Mouse (Mus musculus): ENCODE results near the gene Cdc42bpg. TPM values are rescaled to one million over a fixed set of nuclear protein-coding genes. Genes with fewer than 3 reads are reported as not detected.

Gene Cdc42bpg
- total RNA-seq, 2 experiments from 2014 or later, result 8.9 to 9.8 TPM

DNA sequence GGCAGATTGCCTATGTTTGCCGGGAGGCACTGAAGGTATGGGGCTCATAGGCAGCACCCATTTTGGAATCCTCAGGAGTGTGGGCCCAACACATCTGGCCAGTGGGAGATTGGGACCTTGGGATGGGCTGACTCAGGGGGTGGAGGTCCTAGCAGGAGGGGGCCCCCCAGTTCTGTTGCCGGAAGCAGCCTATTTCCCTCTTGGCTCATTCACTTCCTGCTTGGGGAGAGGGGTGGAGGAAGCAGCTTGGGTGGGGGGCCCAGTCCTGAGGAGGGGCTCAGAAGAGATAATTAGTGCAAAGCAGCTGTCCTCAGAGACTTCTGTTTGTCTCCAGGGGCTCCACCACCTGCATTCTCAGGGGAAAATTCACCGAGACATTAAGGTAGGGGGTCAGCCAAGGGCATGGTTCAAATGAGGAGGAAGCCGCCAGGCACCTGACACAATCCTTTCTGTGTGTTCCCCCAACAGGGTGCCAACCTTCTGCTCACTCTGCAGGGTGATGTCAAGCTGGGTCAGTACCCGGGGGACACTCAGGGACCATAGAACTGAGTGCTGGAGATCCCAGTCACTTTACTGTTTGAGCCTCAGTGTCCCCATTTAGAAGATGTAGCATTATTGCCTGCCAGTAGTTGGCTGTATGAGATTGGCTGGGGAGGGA lies 36.1 kb downstream of the Cdc42bpg start:
- no peak for DNase-seq
- intact Hi-C loops (cut with DNase I), result loop anchor here (10.0 kb wide), 1 partner anchor 848 kb away; the partner anchor contains the start of gene Cfl1

DNA sequence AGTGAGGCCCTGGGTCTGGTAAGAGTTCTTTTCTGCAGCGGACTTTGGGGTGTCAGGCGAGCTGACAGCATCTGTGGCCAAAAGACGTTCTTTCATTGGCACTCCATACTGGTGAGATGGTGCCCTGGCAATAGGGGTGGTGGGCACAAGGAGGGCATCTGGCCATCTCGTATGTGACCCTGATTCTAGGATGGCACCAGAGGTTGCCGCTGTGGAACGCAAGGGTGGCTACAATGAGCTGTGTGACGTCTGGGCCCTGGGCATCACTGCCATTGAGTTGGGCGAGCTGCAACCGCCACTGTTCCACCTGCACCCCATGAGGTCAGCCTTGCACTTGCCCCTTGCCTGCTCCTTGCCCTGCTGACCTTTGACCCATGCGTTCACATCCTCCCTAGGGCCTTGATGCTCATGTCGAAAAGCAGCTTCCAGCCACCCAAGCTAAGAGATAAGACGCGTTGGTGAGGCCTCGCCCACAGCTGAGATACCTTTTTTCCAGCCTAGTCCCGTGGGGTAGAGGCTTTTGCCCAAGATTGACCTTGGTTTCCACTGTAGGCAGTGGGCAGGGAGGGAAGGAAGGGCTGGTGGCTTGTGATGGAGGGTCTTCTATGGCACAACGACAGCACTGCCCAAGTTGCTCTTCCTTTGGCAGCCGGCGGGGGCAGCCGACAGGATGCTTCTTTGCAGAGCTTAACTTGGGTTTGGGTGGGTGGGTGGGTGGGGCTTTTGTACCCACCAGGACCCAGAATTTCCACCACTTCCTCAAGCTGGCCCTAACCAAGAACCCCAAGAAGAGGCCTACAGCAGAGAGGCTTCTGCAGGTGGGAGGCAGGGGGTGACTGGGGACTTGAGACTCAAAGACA lies 37.0 kb downstream of the Cdc42bpg start:
- no peak for DNase-seq
- intact Hi-C loops (cut with DNase I), result loop anchor here (10.0 kb wide), 1 partner anchor 848 kb away; the partner anchor contains the start of gene Cfl1

DNA sequence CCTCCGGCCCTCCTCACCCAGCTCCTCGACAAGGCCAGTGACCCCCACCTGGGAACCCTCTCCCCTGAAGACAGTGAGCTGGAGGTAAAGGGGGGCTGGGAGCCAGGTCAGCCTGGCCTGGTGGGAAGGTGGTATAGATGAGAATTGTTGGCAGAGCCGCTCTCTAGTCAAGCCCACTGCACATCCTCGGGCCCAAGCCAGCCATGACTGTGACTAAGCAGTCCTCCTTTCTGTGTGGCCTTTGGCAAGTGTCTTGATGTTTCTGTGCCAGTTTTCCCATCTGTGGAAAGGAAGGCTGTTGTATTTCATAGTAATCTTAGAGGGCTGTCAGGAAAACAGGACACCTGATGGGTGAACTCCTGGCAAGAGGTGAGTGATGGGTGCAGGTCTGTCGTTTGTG lies 37.7 kb downstream of the Cdc42bpg start:
- no peak for DNase-seq
- intact Hi-C loops (cut with DNase I), result loop anchor here (2.0 to 10.0 kb wide), 2 partner anchors 15 to 849 kb away; partner anchors contain the start of gene Cfl1

DNA sequence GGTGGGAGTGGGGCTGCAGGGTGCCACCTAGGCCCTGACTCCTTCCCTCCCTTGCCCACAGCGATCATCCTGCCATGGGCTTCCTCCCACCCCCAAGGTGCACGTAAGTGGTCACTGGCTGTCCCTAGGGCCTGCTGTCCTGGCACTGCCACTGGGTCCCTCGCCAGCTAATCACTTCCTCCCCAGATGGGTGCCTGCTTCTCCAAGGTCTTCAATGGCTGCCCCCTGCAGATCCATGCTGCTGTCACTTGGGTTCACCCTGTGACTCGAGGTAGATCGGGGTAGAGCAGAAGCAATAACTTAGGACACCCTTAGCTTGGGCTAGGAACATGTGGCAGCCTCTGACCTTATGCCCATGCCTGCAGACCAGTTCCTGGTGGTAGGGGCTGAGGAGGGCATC lies 39.8 kb downstream of the Cdc42bpg start:
- no peak for DNase-seq
- intact Hi-C loops (cut with DNase I), result loop anchor here (10.0 kb wide), 1 partner anchor 851 kb away; the partner anchor contains the start of gene Cfl1

DNA sequence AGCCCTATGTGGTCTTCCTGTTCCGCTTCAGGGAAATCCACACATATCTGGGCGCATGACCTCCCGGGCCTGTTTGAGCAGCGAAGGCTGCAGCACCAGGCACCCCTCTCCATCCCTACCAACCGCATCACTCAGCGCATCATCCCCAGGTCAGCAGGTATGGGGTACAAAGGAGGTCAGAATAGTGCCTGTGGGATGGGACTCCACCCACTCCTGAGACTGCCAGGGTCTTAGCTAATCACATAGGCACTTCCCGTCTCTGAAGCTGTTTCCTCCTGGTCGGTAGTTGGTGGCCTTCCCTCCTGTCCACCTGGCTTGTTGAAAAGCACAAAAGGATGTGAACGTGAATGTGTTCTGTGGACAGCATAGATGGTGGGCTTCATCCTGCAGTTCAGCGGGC lies 40.4 kb downstream of the Cdc42bpg start:
- no peak for DNase-seq
- intact Hi-C loops (cut with DNase I), result loop anchor here (10.0 kb wide), 1 partner anchor 852 kb away; the partner anchor contains the start of gene Cfl1

DNA sequence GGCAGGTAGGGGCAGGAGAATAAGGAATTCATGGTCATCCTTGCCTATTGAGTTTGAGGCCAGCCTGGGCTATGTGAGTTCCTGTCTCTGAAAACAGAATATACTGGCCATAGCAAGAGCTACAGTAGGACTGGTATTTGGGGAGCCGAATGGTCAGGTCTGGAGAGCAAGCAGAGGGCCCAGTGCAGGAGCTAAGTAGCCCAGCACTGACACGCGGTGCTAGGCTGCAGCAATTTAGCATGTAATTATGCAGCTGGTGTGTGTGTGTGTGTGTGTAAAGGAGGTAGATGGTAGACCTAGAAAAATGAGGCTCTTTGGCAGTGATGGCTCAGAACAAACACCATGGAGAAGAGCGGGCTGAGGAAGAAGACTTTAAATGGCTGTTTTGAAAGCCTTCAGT lies 41.4 kb downstream of the Cdc42bpg start:
- intact Hi-C loops (cut with DNase I), result loop anchor here (10.0 kb wide), 1 partner anchor 853 kb away; the partner anchor contains the start of gene Cfl1
- no peak for DNase-seq

DNA sequence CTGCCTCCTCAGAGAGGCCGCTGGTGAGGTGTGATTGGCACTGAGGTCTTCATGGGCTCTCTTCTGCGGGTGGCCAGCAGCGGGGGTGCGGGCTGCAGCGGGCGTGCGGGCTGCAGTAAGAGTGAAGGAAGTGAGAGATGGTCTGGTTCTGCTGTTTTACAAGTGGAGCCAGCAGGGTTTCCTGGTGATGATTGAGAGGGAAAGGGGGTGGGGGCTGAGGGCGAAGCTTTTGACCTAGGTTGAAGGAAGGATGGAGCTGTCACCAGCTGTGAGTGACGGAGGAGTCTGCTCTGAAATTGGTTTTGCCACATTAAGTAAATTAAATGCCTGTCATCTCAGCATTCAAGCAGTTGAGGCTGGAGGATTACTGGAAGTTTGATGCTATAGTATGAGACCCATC lies 42.5 kb downstream of the Cdc42bpg start:
- intact Hi-C loops (cut with DNase I), result loop anchor here (10.0 kb wide), 1 partner anchor 854 kb away; the partner anchor contains the start of gene Cfl1
- no peak for DNase-seq

DNA sequence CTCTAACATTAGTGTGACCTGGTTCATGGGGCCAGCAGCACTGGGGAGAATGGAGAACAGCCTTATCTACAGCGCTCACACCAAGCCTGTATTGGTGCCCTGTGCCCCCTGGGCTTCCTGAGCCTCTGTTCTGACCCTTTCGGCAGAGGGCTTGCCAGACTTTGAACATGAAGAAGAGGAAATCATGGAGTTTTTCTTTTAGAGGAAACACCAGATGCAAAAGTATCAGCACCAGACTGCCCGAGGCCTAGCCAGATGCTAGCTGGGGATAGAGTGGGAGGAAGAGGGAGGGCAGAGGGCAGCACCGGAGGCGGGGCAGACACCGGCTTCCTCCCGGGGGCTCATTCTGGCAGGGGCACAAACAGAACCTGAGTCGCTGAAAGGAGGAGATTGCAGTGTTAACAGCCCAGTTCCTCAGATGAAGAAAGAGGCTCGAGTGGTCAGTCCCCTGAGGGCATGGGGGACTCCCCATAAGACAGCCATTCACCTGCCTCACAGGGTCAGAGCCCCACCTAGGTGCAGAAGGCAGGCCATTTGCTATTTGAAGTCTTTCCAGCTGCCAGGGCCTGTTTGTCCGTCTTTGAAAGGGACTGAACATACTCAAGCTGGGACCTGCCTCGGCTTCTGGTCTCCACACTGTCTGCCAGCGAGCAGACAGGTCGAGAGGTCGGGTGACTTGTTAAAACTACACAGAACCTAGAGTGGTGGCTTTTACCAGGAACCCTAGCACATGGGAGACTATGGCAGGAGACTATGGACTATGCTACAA lies 43.1 kb downstream of the Cdc42bpg start:
- intact Hi-C loops (cut with DNase I), result loop anchor here (10.0 kb wide), 1 partner anchor 855 kb away; the partner anchor contains the start of gene Cfl1
- no peak for DNase-seq

DNA sequence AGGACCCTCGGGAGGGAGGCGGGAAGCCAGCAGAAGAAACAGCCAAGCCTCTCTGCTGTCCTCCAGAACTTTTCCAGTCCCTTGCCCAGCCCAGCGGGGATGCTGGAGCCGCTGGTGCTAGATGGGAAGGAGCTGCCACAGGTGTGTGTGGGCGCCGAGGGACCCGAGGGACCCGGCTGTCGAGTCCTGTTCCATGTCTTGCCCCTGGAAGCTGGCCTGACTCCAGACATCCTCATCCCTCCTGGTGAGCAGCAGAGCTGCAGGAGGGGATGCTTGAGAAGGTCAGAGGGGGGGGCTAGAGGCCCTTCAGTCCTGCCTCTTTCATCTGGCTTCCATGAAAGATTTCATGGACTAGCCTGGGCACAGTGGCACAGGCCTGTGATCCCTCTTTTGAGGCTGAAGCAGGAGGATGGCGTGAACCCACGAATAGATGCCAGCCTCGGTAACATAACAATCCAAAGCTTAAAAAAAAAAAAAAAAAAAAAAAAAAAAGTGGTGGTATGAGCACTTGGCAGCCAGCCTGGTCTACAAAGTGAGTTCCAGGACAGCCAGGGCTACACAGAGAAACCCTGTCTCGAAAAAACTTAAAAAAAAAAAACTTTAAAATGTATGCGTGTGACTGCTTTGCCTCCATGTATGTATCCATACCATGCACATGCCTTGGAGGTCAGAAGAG lies 45.3 kb downstream of the Cdc42bpg start:
- intact Hi-C loops (cut with DNase I), result no loop called here
- DNase-seq, result no peak

DNA sequence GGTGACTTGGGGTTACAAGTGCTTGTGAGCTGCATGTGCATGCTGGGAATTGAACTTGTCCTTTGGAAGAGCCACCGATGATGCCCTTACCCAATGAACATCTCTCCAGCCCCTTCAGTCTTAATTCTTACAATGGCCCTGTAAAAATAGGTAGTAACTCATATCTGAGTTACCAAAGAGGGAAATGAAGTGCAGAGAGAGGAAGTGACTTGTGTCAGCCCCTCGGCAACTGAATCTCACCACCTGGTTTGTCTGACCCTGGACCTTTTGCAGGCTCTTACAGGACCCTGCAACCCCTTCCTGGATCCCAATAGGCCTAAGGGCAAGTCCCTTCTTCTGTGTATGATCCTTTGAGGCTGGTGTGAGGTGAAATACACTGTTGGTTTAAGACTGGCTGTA lies 45.9 kb downstream of the Cdc42bpg start:
- DNase-seq, result no peak
- intact Hi-C loops (cut with DNase I), result no loop called here

DNA sequence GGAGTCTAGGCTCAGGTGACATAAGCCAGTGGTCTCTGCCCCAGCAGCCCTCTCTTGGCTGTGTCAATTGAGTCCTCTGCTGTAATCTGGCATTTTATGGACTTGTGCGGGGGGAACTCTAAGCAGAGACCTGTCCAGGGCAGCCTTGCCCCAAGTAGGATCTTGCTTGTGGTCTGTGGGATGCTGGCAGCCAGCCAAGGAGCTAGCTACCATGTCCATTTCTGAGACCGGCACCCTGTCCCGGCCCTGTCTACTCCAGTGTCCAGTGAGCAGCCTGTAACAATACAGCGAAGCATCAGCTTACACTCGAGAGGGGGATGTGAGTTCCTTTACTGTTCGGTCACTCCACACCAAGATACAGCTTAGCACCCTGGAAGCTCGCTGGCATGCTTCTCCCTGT lies 47.8 kb downstream of the Cdc42bpg start:
- intact Hi-C loops (cut with DNase I), result no loop called here
- no peak for DNase-seq

DNA sequence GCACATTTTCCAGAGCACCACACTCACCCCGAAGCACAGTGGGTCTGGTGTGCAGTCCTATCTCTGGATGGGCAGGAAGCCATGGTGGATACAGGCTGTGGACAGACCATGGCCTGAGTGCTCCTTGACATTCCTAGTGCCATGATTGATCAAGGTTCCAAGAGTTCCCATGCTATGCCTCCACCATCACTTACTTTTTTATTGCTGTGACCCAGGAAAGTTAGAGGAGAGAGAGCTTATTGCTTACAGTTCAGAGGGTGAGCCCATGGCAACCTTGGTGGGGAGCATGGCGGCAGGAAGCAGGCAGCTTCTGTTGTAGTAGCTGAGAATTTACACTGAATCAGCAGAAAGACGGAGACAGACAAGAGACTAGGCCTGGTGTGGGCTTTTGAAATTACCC lies 55.0 kb downstream of the Cdc42bpg start:
- no peak for DNase-seq
- intact Hi-C loops (cut with DNase I), result no loop called here

DNA sequence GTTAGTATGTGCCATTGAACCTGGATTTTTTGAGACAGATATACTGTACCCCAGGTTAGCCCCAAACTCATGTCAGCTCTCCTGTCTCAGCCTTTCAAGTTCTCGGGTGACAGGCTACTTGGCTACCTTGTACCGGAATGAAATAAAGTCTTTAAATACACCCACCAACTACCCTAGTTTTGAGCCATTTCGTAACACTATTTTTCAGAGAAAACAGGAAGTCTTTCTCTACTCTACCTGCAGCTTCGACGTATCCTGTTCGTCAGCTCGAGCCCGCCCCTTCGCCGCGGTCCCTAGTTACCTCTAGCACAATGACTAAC lies 56.8 kb downstream of the Cdc42bpg start:
- intact Hi-C loops (cut with DNase I), result no loop called here
- no peak for DNase-seq

DNA sequence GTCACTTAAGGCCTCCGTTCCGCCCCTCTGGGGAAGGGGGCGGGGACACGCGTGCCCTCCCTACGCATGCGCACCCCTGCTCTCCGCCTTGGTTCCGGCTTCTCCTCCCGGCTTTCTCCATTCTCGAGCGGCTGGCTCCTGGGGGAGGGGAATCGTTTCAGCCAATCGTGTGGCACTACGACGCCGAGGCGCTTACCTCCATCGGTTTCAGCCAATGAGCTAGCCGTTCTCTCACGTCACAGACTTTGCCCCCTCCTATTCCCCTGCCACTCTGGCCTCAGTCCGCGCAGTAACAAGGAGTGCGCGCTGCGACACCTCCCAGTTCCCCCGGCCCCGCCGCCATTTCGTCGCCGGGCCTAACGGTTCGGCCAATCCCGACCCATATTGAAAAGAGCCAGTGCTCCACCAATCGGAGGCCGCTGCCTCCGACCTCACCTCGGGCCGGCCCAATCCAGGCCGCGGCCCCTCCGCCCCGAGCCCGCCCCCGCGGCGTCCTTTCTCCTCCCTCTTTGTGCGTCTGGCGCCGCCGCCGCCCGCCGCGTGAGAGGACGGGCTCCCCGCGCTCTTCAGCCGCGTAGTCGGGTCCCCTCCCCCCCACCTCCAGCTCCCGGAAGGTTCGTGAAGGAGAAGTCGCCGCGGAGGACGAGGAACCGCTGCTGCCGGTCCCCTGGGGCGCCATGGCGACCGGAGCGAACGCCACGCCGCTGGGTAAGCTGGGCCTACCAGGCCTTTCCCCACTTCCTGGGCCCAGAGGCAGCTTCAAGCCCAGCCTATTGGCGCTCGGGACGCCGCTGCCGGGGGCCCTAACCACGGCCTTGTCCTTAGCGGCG lies 57.4 kb downstream of the Cdc42bpg start, which contains the start of gene Sf1:
TSS of gene Sf1 (plus strand) at position 280 of the 830 bp plus-strand sequence.
- intact Hi-C loops (cut with DNase I), result no loop called here

DNA sequence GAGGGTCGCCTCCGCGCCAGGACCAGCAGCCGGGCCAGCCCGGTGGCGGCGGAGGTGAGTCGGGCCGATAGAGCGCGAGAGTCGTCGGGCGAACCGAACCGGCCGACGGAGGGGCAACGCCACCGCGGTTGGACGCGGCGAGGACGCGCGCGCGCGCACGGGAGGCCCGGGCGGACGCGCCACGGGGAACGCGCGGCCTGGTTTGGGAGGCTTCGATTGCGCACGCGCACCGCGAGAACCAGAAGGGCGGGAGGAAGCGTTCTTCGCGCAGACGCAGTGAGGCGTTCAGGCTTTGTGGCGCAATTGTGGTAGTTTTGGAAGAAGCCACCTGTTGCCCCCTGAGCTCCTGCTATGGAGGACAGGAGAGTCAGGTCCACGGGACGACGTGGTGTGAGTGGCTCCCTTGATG lies 58.1 kb downstream of the Cdc42bpg start:
- intact Hi-C loops (cut with DNase I), result no loop called here
- peak; percentile 94 to 95 for DNase-seq

More for the DNA sequence above, 57.4 kb downstream of the Cdc42bpg start, which contains the start of gene Sf1:
- peak; percentile 99 for DNase-seq

DNA sequence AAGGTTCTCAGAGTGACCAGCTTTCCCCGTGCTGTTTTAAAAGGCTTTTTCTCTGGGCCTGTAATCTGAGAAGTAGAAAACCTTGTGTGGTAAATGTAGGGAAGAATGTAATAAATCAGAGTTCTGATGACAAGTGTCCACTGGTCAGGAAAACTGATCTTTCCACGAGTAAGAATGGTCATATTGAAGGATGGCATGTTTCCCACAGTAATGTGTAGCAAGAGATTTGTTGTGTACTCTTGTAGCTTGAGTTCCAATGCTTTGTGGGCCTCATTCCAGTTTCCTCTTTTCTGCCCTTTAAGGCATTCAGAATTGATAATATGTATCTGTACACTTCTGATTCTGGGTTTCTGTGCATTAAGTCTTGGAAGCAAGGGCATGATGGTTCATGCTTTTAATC lies 58.6 kb downstream of the Cdc42bpg start:
- no peak for DNase-seq
- intact Hi-C loops (cut with DNase I), result no loop called here

DNA sequence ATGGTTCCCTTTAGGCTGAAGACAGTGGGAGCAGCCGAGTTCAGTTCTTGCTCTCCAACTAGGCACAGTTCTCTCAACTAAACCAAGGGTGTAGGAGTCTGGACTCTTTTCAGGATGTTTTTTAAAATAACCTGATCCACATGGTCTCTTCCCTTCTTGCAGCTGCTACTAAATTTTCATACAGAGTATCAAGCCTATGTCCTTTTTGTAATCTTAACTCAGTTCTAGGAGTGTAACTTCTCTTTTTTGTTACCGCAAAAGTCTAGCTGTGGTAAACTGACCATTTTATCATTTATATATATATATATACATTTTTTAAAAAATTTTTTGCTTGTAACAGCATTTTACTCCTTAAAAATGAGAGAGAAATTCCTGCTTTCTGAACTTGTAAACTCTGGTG lies 63.9 kb downstream of the Cdc42bpg start:
- DNase-seq, result no peak
- intact Hi-C loops (cut with DNase I), result no loop called here

DNA sequence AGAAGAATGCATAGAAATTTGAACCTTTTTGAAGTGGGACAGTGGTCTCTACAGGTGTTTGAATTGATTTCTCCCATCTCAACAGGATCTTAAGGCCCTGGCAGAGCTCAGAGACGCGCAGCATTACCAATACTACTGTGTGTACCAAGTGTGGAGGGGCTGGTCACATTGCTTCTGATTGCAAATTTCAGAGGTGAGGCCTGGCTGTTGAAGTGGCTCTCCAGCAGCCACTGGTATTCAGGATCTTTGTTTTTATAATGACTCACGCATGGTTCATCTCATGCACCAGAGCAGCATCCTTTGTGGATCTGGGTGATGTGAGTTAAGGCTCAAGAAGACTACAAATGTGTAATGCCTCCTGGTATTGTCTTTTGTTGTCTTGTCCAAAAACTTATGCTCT lies 66.2 kb downstream of the Cdc42bpg start:
- DNase-seq, result no peak
- intact Hi-C loops (cut with DNase I), result no loop called here
